Mouse (Mus musculus) heart, adult 2 months (tissue): Measurements from ENCODE around the gene Kalrn.

Experiments
- CTCF ChIP-seq: fragments of 200-600 bp; IDR thresholded peaks from 2 replicates; pipeline ENCODE4 v1.8.1; 2022; ENCODE audit warnings: antibody characterized with exemption, mild to moderate bottlenecking, moderate library complexity
- EP300 ChIP-seq: fragments of 200-500 bp; IDR thresholded peaks from 2 replicates; pipeline ENCODE4 v1.6.1; 2011; ENCODE audit warnings: low read depth, low read length, control low read depth; ENCODE audit not compliant: insufficient read depth
- POLR2A ChIP-seq: fragments of 200-500 bp; IDR thresholded peaks from 2 replicates; pipeline ENCODE4 v1.6.1; 2011; ENCODE audit warnings: mild to moderate bottlenecking, low read depth, low read length, control low read depth; ENCODE audit not compliant: insufficient read depth

GRCm38 (mm10) chr16:34172572-34173181 is 400.7 kb downstream of the Kalrn start:
- TF ChIP-seq CTCF (no peak), POLR2A (no peak), EP300 (no peak)
